Mouse (Mus musculus) T-helper 2 cell (primary cell): ENCODE data around the gene Gm20388.

Source experiments
- in situ Hi-C: fragments of 300-600 bp; cut with MboI, MseI; formaldehyde crosslinking; loops from one replicate; pipeline ENCODE4 v1.15.1; 2025; ENCODE audit warnings: high pct_unique_total_duplicates

The Gm20388 gene

GRCm38 (mm10) chr8:120382436-120383203 lies 472.0 kb downstream of the Gm20388 start:
- in situ Hi-C loops = loop anchor here (10.0 kb wide), 1 partner anchor 462 kb away; no protein-coding TSS in a partner anchor

DNA sequence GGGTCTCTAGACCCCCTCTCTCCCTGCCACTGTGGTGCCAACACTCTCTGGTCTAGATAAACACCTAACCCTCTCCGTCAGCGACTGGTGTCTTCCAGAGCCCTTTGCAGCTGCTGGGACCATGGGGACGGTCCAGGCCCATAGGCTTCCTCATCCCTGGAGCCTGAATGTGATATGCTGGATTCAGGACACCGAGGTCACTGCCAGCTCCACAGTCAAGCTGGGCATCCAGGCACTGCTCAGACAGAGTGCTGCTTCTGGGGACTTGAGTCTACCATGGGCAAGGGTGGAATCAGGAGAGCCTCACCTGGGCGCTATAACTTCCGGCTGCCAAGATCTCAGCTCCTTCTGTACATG lies 472.5 kb downstream of the Gm20388 start:
- in situ Hi-C loops = loop anchor here (10.0 kb wide), 1 partner anchor 462 kb away; no protein-coding TSS in a partner anchor

DNA sequence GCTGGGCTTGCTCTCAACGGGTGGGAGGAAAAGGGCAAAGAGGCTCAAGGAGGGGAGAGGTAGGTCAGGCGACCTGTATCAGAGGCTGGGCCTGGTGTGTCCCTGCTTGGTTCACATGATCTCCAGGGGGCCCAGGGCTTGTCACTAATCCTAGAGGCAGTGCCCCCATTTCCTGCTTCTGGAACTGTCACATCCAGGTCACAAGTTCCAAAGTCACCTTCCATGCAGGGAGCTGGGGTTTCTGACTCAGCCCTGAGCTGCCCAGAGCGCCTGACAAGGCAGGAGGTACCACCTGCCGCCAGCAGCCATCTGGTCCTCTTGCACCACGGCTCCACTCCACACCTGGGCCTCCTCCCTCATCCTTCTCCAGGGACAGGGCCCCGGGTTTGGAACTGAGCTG lies 473.1 kb downstream of the Gm20388 start:
- in situ Hi-C loops = loop anchor here (10.0 kb wide), 1 partner anchor 461 kb away; no protein-coding TSS in a partner anchor

DNA sequence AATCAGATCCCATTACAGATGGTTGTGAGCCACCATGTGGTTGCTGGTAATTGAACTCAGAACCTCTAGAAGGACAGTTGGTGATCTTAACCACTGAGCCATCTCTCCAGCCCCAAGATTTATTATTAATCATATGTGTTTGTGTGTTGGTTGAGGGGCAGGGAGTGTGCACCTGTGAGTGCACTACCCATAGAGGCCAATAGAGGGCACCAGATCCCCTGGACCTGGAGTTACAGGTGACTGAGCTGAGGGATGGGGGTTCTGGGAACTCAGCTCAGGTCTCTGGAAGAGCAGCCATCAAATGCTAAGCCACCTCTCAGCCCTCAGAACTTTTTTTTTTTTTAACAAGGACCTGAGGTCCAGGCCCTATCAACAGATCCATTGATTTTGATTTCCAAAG lies 474.1 kb downstream of the Gm20388 start:
- in situ Hi-C loops = loop anchor here (10.0 kb wide), 1 partner anchor 460 kb away; no protein-coding TSS in a partner anchor

- in situ Hi-C loops = loop anchor here (10.0 kb wide), 1 partner anchor 457 kb away; no protein-coding TSS in a partner anchor
These were observed 477.6 kb downstream of the Gm20388 start for GRCm38 (mm10) chr8:120388246-120388645.

DNA sequence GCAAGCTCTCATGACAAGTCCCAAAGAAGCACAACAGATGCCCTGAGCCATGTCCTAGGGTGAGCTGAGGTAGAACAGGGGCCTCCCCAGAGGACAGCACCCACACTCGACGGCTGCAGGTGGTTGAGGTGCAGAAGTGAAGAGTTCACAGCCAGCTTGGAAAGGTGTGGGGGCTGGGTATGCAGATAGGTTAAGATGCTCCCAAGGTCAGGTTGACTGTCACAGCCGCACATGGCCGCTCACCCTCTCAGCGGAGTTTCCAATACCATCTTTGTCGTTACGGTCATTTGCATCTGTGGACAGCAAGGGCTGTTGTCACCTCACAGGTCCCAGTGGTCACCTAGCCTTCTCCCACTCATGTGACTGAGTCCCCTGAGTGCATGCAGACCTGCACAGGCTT lies 480.0 kb downstream of the Gm20388 start:
- in situ Hi-C loops = no loop called here

- in situ Hi-C loops = no loop called here
These were observed 481.2 kb downstream of the Gm20388 start for GRCm38 (mm10) chr8:120391856-120392255.

DNA sequence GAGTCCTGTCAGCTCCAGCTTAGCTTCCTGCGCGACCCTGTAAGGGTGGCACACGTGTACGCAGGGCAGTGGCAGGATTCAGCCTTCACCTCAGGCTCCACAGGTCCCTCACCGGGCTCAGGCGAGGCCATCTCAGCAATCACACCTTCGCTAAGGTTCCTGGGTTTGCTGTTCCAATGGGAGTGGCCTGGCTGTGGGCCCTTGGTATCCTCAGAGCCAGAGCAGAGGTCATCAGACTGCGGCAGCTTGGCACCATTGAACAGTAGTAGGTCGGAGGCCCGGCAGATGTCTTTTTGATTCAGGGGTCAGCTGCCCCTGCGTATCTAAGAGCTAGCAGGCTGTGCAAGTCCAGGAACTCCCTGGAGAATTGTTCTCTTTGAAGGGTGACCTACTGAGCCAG lies 482.4 kb downstream of the Gm20388 start:
- in situ Hi-C loops = no loop called here

- in situ Hi-C loops = no loop called here
These were observed 483.2 kb downstream of the Gm20388 start for GRCm38 (mm10) chr8:120393871-120394275.

DNA sequence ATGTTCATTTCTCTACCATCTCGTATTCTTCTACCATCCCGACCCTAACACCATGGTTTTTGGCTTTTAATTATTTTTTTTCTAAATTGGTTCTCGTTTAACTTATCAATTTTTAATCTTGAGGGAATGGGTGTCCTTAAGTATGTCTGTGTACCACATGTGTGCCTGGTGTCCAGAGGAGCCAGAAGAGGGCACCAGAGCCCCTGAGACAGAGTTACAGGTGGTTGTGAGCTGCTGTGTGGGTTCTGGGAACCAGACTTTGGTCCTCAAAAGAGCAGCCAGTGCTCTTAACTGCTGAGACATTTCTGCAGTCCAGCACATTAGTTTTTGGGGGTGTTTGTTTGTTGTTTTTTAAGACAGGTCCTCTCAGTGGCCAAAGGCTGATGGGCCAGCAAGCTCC lies 485.3 kb downstream of the Gm20388 start:
- in situ Hi-C loops = no loop called here

DNA sequence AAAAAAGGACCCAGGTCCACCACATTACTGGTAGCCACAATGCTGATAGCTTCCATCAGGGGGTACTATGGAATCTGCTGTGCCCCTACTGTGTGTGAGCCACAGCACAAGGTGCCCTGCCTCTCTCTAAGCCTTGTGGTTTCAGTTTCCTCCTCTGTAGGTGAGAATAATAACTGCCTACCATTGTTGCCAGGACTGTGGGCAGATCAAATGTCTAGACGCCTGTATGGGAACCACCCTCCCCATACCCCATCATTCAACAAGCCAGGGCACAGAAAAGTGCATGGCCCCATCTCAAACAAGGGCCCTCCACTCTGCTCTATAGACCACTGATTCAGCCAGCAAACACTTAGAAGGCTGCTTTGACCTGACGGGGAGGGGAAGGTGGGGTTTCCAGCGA lies 486.1 kb downstream of the Gm20388 start:
- in situ Hi-C loops = no loop called here

DNA sequence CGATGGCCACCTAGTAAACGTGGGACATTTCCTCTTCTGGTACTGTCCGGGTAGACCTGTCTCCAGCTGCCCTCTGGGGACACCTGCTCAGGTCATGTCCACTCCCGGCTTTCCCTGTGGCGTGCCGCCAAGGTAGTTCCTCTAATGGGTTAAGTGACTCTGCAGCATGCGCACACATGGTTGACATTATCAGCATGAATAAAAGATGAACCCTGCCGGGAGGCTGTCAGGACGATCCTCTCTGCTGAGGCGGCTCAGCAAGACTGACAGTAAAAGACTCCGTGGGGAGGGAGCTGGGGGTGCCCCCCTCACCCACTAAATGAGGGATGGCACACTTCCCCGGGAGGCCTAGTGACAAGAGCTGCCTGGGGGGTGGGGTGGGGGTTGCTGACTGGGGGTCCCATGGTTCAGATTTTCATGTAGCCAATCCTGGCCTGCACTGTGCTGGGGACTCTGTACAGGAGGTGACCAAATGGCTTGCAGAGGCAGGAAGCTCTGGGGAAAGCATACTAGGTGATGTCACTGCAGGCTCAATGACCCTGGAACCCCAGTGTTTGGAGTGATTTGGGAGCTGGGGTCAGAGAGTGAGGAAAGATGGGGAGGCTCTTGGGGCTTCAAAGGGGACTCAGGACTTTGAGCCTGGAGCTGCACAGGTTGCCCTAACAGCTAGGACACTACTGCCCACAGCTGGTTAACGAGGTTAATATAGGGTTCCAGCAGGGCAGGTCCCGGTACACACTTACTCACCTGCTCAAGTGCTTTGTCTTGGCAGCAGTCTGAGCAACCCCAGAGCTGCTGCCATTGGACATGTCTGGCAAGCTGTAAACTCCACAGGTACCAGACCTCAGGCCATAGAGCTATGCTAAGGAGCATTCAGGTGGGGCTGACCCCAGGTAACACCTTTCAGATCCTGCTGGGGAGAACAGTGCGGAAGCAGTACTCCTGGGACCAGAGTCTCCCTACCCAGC lies 487.1 kb downstream of the Gm20388 start:
- in situ Hi-C loops = no loop called here

DNA sequence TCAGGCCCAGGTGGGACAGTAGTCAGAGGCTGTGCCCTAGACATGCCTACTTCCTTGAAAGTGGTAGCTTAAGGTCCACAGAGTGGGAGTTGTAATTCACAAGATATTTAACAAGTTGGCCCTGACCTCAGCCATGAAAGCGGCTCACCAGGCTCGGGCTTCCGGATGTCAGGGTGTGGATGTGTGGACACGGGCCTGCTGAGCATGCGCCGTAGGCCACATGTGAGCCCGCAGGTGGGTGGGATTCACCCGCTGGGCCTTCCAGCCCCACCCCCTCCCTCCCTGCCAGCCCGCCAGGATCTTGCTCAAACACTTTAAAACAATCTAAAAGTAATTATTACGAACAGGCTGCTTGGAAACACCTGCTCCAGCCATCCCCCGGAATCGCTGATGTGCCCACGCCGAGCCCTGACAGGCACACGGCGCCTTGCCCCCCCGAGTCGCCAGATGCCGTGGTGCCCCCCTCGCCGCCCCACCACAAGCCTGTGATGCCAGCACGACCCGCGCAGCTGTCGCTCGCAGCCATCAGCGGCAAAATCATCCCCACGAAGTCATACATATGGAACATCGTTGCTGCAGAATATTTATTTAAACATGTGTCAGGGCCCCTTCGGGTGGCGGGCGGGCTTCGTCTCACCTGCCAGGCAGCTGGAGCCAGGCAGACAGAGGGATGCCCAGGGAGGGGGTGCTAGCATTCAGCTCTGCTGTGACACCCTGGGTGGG lies 488.7 kb downstream of the Gm20388 start:
- in situ Hi-C loops = no loop called here

GRCm38 (mm10) chr8:120401216-120401615 lies 490.6 kb downstream of the Gm20388 start:
- in situ Hi-C loops = no loop called here

GRCm38 (mm10) chr8:120401712-120402111 lies 491.1 kb downstream of the Gm20388 start:
- in situ Hi-C loops = no loop called here

DNA sequence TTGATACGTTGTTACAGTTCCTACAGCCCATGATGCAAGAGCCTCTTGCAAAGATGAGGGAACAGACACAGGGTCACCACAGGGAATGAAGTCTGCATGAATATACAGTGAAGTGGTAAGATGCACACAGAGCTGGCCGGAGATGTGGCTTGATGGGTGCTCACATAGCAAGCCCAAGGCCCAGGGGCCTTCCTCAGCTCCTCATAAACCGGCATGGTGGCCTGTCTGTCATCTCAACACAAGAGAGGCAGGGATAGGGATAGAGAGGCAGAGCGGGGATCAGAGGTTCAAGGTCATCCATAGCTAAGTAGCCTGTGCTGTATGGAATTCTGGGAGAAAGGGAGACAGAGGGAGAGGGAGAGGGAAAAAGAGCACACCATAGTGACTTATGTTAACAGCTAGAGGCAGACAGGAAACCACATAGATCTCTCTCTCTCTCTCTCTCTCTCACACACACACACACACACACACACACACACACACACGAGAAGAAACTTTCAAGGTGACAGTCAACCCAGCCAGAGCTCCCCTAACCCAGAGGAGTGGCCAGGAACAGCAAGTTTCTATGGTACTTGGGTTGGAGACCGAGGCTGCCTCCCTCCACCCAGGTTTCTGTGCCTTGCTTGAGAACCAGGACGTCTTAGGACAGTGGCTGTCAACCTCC lies 493.1 kb downstream of the Gm20388 start:
- in situ Hi-C loops = no loop called here

DNA sequence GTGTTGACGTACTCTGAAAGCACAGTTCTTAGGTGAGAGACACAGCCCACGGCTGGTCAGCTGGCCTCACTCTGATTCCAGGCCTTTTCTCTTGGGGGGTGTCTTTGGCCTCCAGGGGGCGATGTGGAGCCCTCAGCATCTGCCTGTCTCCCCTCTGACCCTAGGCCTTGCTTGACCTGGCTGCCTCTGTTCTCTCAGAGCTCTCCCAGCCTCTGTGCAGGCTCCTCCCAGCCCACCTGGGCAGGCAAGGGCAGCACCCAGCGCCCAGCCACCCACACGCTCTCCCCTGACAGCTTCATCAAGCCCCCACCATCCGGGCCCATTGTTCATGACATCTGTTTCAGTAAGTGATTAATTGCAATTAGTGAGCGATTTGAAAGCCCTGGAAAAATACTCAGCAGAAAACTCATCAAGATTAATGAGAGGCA lies 494.0 kb downstream of the Gm20388 start:
- in situ Hi-C loops = no loop called here

DNA sequence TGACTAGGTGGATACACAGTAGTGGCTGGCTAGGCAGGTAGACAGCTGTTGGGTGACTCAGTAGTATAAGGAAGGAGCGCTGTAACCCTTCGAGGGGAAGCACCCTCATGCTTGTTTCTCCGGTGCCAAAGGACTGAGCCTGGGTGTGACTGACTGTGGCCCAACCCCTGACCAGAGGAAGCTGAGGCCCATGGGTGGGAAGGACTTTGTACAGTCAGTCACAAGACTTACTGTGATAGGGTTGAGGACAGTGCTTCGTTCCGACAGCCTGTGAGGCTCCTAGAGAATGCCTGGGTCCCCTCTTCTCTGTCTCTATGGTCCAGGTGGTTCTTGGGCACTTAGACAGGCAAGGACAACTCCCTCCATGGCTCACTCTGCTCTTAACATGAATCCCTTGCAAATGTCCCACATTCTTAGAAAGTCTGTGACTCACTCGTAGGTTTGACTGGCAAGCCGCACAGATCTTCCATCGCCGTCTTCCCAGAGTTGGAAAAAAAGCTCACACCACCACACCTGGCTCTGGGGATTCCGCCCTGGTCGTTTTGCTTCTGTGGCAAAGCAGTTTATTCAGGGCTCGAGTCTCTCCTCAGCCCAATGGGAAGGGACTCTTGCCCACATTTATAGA lies 495.5 kb downstream of the Gm20388 start:
- in situ Hi-C loops = no loop called here

GRCm38 (mm10) chr8:120407701-120408240 lies 497.1 kb downstream of the Gm20388 start:
- in situ Hi-C loops = no loop called here
